Mouse (Mus musculus): ENCODE results near the gene Terb2. TPM values are rescaled to one million over a fixed set of nuclear protein-coding genes. Genes with fewer than 3 reads are reported as not detected.

The Terb2 gene
- polyA plus RNA-seq, 1 experiment: not detected

DNA sequence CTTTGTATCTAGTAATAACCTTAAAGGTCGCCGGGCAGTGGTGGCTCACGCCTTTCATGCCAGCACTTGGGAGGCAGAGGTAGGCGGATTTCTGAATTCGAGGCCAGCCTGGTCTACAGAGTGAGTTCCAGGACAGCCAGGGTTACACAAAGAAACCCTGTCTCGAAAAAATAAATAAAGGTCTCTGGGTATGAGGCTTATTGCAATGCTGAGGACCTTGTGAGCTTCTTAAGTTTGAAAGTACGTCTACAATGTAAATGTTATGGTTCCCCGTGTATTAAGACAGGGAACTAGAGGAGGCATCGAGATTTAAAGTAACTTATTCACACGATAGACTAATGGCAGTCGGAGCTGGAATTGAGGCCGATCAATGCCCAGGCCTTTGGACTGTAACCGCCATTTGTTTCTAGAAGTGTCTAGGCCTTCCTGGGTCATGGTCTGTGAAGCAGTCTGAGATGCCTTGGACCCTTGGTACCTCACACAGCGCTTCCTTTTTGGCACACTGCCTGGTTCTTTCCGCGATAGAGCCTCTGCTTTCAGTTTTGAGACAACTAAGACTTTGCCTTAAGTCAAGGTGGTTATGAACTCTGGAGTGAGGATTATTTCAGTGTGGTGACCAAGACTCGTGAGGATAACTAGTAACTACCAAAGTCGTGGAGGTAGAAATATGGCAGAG lies 37.7 kb upstream of the Terb2 start:
- H3K4me1 ChIP-seq (ENCODE audit: control insufficient read depth, insufficient read depth, low read length): 0 out of 2 replicates have a peak, but pooled peaks cover 4% of the 10 kb centered on the region
- WGBS: 43% methylated on average over 18 of the region's 18 CpGs
- peak overlapping the region; percentile 81; the same call in 1 of the 2 replicates for H3K27ac ChIP-seq (ENCODE audit: insufficient read depth, low read depth, low read length)
- TF ChIP-seq CTCF (IDR thresholded peaks at IDR 0.05; ENCODE audit: insufficient read depth, low read depth, low read length) (no peak), POLR2A (IDR thresholded peaks at IDR 0.05; ENCODE audit: insufficient read depth, low read depth, low read length) (no peak)
- peak overlapping the region; percentile 96 for H3K4me3 ChIP-seq (ENCODE audit: insufficient read depth, low read depth, low read length)

DNA sequence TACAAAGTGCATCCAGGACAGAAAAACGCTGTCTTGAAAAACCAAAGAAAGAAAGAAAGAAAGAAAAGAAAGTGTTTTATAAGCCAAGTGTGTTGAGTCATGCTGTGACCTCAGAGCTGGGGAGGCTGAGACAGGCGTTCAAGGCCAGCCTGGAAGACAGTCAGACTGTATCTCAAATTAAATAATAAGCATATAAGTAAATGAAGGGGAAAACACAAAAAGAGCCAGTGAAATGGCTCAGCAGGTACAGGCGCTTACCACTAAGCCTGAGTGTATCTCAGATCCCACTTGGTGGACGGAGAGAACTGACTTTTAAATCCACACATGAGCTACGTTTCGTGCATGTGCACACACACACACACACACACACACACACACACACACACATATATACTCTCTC lies 36.8 kb upstream of the Terb2 start:
- Histone ChIP-seq H3K27ac (ENCODE audit: insufficient read depth, low read depth, low read length) (no peak overlapping the region), H3K4me1 (ENCODE audit: control insufficient read depth, insufficient read depth, low read length) (0 out of 2 replicates have a peak, but pooled peaks cover 4% of the 10 kb centered on the region), H3K4me3 (ENCODE audit: insufficient read depth, low read depth, low read length) (no peak overlapping the region)
- 87% methylated on average over 6 of the region's 6 CpGs for WGBS
- TF ChIP-seq CTCF (IDR thresholded peaks at IDR 0.05; ENCODE audit: insufficient read depth, low read depth, low read length) (no peak), POLR2A (IDR thresholded peaks at IDR 0.05; ENCODE audit: insufficient read depth, low read depth, low read length) (no peak)

DNA sequence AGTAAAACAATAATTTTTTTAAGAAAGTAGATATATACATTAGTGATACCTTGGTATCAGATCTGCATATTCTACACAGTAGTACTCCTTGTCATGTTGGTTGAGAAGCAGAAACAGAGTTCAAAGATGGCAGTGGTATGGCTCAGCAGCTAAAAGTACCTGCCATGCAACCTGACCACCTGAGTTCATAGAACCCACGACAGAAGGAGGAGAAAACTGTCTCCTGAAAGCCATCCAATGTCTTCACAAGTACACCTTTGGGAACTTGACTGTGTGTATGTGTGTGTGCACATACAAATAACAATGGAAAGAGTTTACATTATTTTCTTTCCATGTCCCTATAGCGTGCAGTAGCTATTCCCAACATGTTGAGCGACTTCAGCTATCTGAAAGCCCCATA lies 36.4 kb upstream of the Terb2 start:
- Histone ChIP-seq H3K27ac (ENCODE audit: insufficient read depth, low read depth, low read length) (no peak overlapping the region), H3K4me1 (ENCODE audit: control insufficient read depth, insufficient read depth, low read length) (0 out of 2 replicates have a peak, but pooled peaks cover 4% of the 10 kb centered on the region), H3K4me3 (ENCODE audit: insufficient read depth, low read depth, low read length) (no peak overlapping the region)
- TF ChIP-seq CTCF (IDR thresholded peaks at IDR 0.05; ENCODE audit: insufficient read depth, low read depth, low read length) (no peak), POLR2A (IDR thresholded peaks at IDR 0.05; ENCODE audit: insufficient read depth, low read depth, low read length) (no peak)
- WGBS: 88% methylated on average over 3 of the region's 3 CpGs

DNA sequence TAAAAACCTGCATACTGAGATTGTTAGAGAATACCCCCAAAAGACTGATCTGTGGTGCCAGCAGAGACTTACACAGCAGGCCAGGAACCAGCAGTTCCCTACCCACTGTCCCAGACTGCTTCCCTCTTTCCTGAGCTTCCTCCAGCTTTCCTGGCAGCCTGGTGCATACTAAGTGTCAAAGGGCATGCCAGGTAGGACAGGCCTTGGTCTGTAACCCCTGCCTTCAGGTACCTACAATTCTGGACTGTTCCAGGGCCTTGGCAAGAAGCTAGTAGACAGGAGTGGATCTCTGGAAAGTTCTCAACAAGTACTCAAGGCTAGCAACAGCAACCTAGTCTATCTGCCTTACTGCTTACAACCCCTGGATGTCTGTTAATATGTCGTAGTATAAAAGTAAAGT lies 34.9 kb upstream of the Terb2 start:
- H3K4me3 ChIP-seq (ENCODE audit: insufficient read depth, low read depth, low read length): no peak overlapping the region
- 0 out of 2 replicates have a peak, but pooled peaks cover 4% of the 10 kb centered on the region for H3K4me1 ChIP-seq (ENCODE audit: control insufficient read depth, insufficient read depth, low read length)
- H3K27ac ChIP-seq (ENCODE audit: insufficient read depth, low read depth, low read length): no peak overlapping the region
- no peak for TF ChIP-seq CTCF (IDR thresholded peaks at IDR 0.05; ENCODE audit: insufficient read depth, low read depth, low read length)
- 89% methylated on average over 1 of the region's 1 CpGs for WGBS

DNA sequence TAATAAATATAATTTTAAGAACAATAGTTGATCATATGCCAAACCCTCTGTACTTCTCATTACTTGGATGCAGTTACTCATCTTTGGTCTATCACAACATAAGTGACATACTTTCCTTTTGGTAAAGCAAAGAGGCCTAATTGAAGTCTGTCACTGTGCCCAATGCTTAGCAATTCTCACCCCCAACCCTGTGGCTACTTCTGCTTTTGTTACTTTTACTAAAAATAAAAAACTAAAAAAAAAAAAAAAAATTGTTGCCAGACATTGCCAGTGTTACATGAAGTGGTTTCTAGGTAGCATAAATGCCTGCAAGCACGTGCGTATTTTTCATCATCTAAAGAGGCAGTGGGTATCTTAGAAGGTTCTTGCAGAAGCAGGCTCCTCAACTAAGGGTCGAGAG lies 33.2 kb upstream of the Terb2 start:
- TF ChIP-seq POLR2A (IDR thresholded peaks at IDR 0.05; ENCODE audit: insufficient read depth, low read depth, low read length) (no peak), CTCF (IDR thresholded peaks at IDR 0.05; ENCODE audit: insufficient read depth, low read depth, low read length) (no peak)
- 0 out of 2 replicates have a peak, but pooled peaks cover 3% of the 10 kb centered on the region for H3K4me1 ChIP-seq (ENCODE audit: control insufficient read depth, insufficient read depth, low read length)
- H3K4me3 ChIP-seq (ENCODE audit: insufficient read depth, low read depth, low read length): no peak overlapping the region
- H3K27ac ChIP-seq (ENCODE audit: insufficient read depth, low read depth, low read length): no peak overlapping the region
- 80% methylated on average over 3 of the region's 3 CpGs for WGBS

DNA sequence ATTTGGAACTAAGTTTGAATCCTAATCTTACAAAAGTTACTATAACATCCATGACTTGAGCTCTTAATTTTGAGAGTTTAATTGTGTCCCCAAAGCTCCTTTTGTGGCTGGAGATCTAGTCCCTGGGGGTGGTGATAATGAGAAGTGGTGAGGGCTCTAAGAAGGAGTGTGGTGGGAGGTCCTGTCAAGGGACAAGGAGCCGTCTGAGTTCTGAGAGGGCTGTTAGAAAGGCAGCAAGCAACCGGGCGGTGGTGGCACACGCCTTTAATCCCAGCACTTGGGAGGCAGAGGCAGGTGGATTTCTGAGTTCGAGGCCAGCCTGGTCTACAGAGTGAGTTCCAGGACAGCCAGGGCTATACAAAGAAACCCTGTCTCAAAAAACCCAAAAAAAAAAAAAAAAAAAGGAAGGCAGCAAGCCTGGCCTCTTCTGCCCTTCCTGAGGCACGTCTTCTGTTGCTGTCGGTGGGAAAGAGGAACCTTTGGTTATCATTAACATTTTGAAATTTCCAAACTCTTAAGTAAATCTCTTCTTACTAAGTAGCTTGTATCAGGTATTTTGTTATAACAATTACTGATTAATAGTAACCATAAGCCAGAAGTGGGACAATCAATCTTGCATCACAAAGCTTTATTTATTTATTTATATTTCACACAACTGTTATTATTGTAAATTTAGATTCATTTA lies 32.2 kb upstream of the Terb2 start:
- H3K27ac ChIP-seq (ENCODE audit: insufficient read depth, low read depth, low read length): no peak overlapping the region
- H3K4me3 ChIP-seq (ENCODE audit: insufficient read depth, low read depth, low read length): no peak overlapping the region
- 85% methylated on average over 7 of the region's 7 CpGs for WGBS
- H3K4me1 ChIP-seq (ENCODE audit: control insufficient read depth, insufficient read depth, low read length): no peaks in the 10 kb centered on the region
- TF ChIP-seq POLR2A (IDR thresholded peaks at IDR 0.05; ENCODE audit: insufficient read depth, low read depth, low read length): no peak
- TF ChIP-seq CTCF (IDR thresholded peaks at IDR 0.05; ENCODE audit: insufficient read depth, low read depth, low read length): no peak

DNA sequence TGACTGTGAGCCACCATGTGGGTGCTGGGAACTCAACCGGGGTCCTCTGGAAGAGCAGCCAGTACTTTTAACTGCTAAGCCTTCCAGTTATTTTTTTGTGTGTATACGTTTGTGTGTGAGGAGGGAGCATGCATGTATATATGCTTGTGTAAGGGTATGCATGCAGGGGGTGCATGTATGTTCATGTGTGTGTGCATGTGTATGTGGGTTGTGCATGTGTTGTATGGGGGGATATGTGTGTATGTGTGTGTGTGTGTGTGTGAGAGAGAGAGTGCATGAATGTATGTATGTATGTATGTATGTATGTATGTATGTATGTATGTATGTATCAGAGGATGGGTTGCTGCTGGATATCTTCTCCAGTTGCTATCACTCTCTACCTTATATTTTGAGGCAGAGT lies 31.6 kb upstream of the Terb2 start:
- Histone ChIP-seq H3K4me3 (ENCODE audit: insufficient read depth, low read depth, low read length) (no peak overlapping the region), H3K4me1 (ENCODE audit: control insufficient read depth, insufficient read depth, low read length) (no peaks in the 10 kb centered on the region), H3K27ac (ENCODE audit: insufficient read depth, low read depth, low read length) (no peak overlapping the region)
- TF ChIP-seq CTCF (IDR thresholded peaks at IDR 0.05; ENCODE audit: insufficient read depth, low read depth, low read length) (no peak), POLR2A (IDR thresholded peaks at IDR 0.05; ENCODE audit: insufficient read depth, low read depth, low read length) (no peak)
- WGBS: 94% methylated on average over 2 of the region's 2 CpGs

DNA sequence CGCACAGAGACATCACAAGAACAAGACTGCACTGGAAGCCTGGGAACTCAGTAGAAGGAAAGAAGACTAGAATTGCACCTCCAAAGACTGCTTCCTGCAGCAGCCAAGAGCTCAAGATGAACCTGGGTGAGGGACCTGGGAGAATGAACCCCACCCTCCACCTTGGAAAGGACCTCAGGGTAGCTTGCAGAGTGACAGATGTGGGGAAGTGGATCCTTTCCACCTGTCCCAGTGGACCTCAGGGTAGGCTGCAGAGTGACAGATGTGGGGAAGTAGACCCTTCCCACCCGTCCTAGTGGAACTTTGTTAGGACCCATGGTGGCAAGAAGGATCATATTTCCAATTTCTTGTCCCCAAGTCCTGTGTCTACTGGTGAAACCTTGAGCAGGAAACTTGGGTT lies 30.8 kb upstream of the Terb2 start:
- 84% methylated on average over 2 of the region's 2 CpGs for WGBS

DNA sequence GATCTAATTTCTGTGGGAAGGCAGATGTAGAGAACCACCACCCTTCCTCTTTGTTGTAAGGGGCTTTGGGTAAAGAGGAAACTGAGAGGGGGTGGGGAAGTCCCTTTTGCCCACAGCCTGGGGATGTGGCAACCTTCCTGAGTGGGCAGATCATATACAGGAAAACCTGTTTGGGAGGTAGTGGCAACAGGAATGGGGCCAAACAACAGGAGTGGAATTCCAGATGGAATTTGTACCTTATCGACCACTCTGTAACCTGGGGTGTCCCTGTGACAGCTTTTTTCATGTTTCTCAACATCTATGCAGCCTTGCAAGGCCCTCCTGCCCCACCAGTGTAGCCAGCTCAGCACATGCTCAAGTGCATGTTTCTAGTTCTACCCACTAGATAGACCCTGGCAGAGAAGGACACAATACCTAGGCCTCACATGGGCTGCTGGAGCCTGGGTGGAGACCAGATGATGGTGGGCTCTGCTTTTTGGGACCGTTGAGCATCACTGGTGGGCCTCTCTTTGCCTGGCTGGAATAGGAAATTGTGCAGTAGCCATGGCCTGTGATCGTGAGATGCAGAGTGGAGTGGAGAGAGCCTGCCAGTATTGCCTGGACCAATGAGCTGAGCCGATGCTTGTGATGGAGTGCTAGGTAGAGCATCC lies 29.9 kb upstream of the Terb2 start:
- no peak overlapping the region for H3K27ac ChIP-seq (ENCODE audit: insufficient read depth, low read depth, low read length)
- no peak overlapping the region for H3K4me3 ChIP-seq (ENCODE audit: insufficient read depth, low read depth, low read length)
- WGBS: 91% methylated on average over 4 of the region's 4 CpGs
- TF ChIP-seq CTCF (IDR thresholded peaks at IDR 0.05; ENCODE audit: insufficient read depth, low read depth, low read length): no peak
- no peak for TF ChIP-seq POLR2A (IDR thresholded peaks at IDR 0.05; ENCODE audit: insufficient read depth, low read depth, low read length)
- H3K4me1 ChIP-seq (ENCODE audit: control insufficient read depth, insufficient read depth, low read length): 0 out of 2 replicates have a peak, but pooled peaks cover 1% of the 10 kb centered on the region

More for the DNA sequence above, 30.8 kb upstream of the Terb2 start:
- Histone ChIP-seq H3K4me3 (ENCODE audit: insufficient read depth, low read depth, low read length) (no peak overlapping the region), H3K4me1 (ENCODE audit: control insufficient read depth, insufficient read depth, low read length) (no peaks in the 10 kb centered on the region), H3K27ac (ENCODE audit: insufficient read depth, low read depth, low read length) (no peak overlapping the region)
- TF ChIP-seq POLR2A (IDR thresholded peaks at IDR 0.05; ENCODE audit: insufficient read depth, low read depth, low read length): no peak
- TF ChIP-seq CTCF (IDR thresholded peaks at IDR 0.05; ENCODE audit: insufficient read depth, low read depth, low read length): no peak
